Mouse (Mus musculus) small intestine, adult 2 months (tissue): ENCODE results near the gene Cwh43.

Experiments
- CTCF ChIP-seq: fragments of 200-500 bp; IDR thresholded peaks from 2 replicates; pipeline ENCODE4 v1.5.1; 2012; ENCODE audit warnings: low read depth, mild to moderate bottlenecking, control low read depth, inconsistent platforms, low read length, moderate library complexity, mixed read lengths; ENCODE audit not compliant: insufficient replicate concordance, insufficient read length; ENCODE audit errors: extremely low read depth
- POLR2A ChIP-seq: fragments of 200-500 bp; IDR thresholded peaks from 2 replicates; pipeline ENCODE4 v1.6.1; 2012; ENCODE audit warnings: low read depth, mild to moderate bottlenecking, control low read depth, inconsistent platforms, low read length, moderate library complexity

DNA sequence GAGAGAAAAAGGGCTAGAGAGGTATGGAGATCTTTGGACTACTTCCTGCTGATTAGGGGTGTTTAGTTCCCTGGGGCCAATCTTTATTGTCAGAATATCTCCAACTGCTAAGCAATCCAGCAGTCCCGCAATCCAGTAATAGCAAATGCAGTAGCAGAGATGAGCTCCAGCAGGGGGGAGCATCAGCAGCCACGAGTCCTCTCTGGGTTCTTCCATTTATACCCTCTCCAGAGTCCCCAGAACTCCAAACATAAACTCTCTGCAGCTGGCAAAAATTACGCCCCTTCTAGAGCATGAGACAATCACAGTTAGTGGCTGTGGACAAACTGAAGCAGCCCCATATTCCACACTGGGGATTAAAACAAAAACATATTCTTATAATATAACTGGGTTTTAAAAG, 36.1 kb upstream of the Cwh43 start:
- TF ChIP-seq POLR2A = no peak
- no peak for TF ChIP-seq CTCF
